Mouse (Mus musculus) erythroblast, embryonic 14.5 days (primary cell): ENCODE results near the gene Vegfb. TPM values are rescaled to one million over a fixed set of nuclear protein-coding genes. Genes with fewer than 3 reads are reported as not detected.

Source experiments
- H3K27me3 ChIP-seq: 2 replicates; pipeline ENCODE4 v1.6.1; 2012; ENCODE audit warnings: inconsistent platforms; ENCODE audit not compliant: control insufficient read depth
- H3K36me3 ChIP-seq: 2 replicates; pipeline ENCODE4 v1.6.1; 2012; ENCODE audit warnings: mild to moderate bottlenecking, inconsistent platforms; ENCODE audit not compliant: control insufficient read depth
- H3K4me1 ChIP-seq: 2 replicates; pipeline ENCODE4 v1.6.1; 2012; ENCODE audit warnings: inconsistent platforms; ENCODE audit not compliant: control insufficient read depth
- H3K4me3 ChIP-seq: replicated peaks from 2 replicates; pipeline ENCODE3; 2012; ENCODE audit warnings: moderate library complexity, mild to moderate bottlenecking, inconsistent platforms
- H3K9me3 ChIP-seq: 2 replicates; pipeline ENCODE4 v1.6.1; 2012; ENCODE audit warnings: low read length, inconsistent platforms, mixed read lengths; ENCODE audit not compliant: control insufficient read depth
- GATA1 ChIP-seq: IDR thresholded peaks from 2 replicates; pipeline ENCODE4 v1.6.1; 2012; ENCODE audit warnings: low read length, inconsistent platforms, mixed read lengths
- TAL1 ChIP-seq: IDR thresholded peaks from 3 replicates; pipeline ENCODE4 v1.6.1; 2012; ENCODE audit warnings: low read length, inconsistent platforms, mixed read lengths
- polyA plus RNA-seq: library from polyadenylated mRNA; stranded (reverse); fragments of >175 nt; gene quantifications from 2 replicates; pipeline ENCODE4 v1.2.3, GENCODE M21; 2012

The Vegfb gene
- polyA plus RNA-seq, 1 experiment = 2.3 TPM

- H3K9me3 ChIP-seq = no peaks in the 10 kb centered on the region
- H3K4me1 ChIP-seq = peaks cover 48% of the 10 kb centered on the region
- TF ChIP-seq GATA1 (no peak), TAL1 (no peak)
- peaks cover 83% of the 10 kb centered on the region for H3K36me3 ChIP-seq
- no peaks in the 10 kb centered on the region for H3K27me3 ChIP-seq
- no peak overlapping the region for H3K4me3 ChIP-seq
Measured at GRCm38 (mm10) chr19:7013984-7014383, 26.5 kb upstream of the Vegfb start.

- no peak overlapping the region for H3K4me3 ChIP-seq
- H3K4me1 ChIP-seq = peaks cover 34% of the 10 kb centered on the region
- no peak for TF ChIP-seq TAL1
- TF ChIP-seq GATA1 = no peak
- H3K9me3 ChIP-seq = no peaks in the 10 kb centered on the region
- H3K27me3 ChIP-seq = no peaks in the 10 kb centered on the region
- H3K36me3 ChIP-seq = peaks cover 80% of the 10 kb centered on the region
Measured at GRCm38 (mm10) chr19:7012426-7012825, 25.0 kb upstream of the Vegfb start.

- no peak for TF ChIP-seq TAL1
- no peak for TF ChIP-seq GATA1
- H3K36me3 ChIP-seq = peaks cover 77% of the 10 kb centered on the region
- no peak overlapping the region for H3K4me3 ChIP-seq
- no peaks in the 10 kb centered on the region for H3K9me3 ChIP-seq
- no peaks in the 10 kb centered on the region for H3K27me3 ChIP-seq
- peaks cover 4% of the 10 kb centered on the region for H3K4me1 ChIP-seq
Measured at GRCm38 (mm10) chr19:7006892-7007593, 19.6 kb upstream of the Vegfb start.

GRCm38 (mm10) chr19:6999360-7000063 is 12.1 kb upstream of the Vegfb start:
- Histone ChIP-seq H3K36me3 (peaks cover 76% of the 10 kb centered on the region), H3K9me3 (no peaks in the 10 kb centered on the region), H3K4me3 (no peak overlapping the region), H3K4me1 (peaks cover 39% of the 10 kb centered on the region), H3K27me3 (no peaks in the 10 kb centered on the region)
- TF ChIP-seq TAL1 (no peak), GATA1 (no peak)

- Histone ChIP-seq H3K4me3 (no peak overlapping the region), H3K4me1 (peaks cover 52% of the 10 kb centered on the region), H3K36me3 (peaks cover 60% of the 10 kb centered on the region), H3K9me3 (no peaks in the 10 kb centered on the region), H3K27me3 (no peaks in the 10 kb centered on the region)
- TF ChIP-seq TAL1 (no peak), GATA1 (no peak)
Measured at GRCm38 (mm10) chr19:6997721-6998290, 10.4 kb upstream of the Vegfb start.

GRCm38 (mm10) chr19:6996006-6996405 is 8.6 kb upstream of the Vegfb start, which contains the start of the genes Nudt22 and Trpt1:
Gene Nudt22 (minus strand): TSS chr19:6996117.
Gene Trpt1 (plus strand): TSS chr19:6996131.
- H3K4me3 ChIP-seq = peak within 1 kb of the TSS; percentile 71
- H3K27me3 ChIP-seq = no peaks in the 10 kb centered on the region
- no peaks in the 10 kb centered on the region for H3K9me3 ChIP-seq
- H3K4me1 ChIP-seq = peaks cover 64% of the 10 kb centered on the region
- peaks cover 42% of the 10 kb centered on the region for H3K36me3 ChIP-seq
- TF ChIP-seq TAL1 (no peak), GATA1 (no peak)

GRCm38 (mm10) chr19:6995255-6995991 is 8.0 kb upstream of the Vegfb start:
- no peak for TF ChIP-seq TAL1
- TF ChIP-seq GATA1 = no peak
- Histone ChIP-seq H3K4me3 (peak overlapping the region; percentile 71), H3K4me1 (peaks cover 66% of the 10 kb centered on the region), H3K36me3 (peaks cover 37% of the 10 kb centered on the region), H3K27me3 (no peaks in the 10 kb centered on the region), H3K9me3 (no peaks in the 10 kb centered on the region)

- Histone ChIP-seq H3K4me1 (peaks cover 69% of the 10 kb centered on the region), H3K27me3 (no peaks in the 10 kb centered on the region), H3K4me3 (no peak overlapping the region), H3K36me3 (peaks cover 30% of the 10 kb centered on the region), H3K9me3 (no peaks in the 10 kb centered on the region)
- no peak for TF ChIP-seq GATA1
- TF ChIP-seq TAL1 = no peak
Measured at GRCm38 (mm10) chr19:6994489-6994888, 7.0 kb upstream of the Vegfb start.

- H3K4me3 ChIP-seq = no peak overlapping the region
- TF ChIP-seq TAL1 = no peak
- no peak for TF ChIP-seq GATA1
- H3K9me3 ChIP-seq = no peaks in the 10 kb centered on the region
- peaks cover 28% of the 10 kb centered on the region for H3K36me3 ChIP-seq
- peaks cover 64% of the 10 kb centered on the region for H3K4me1 ChIP-seq
- H3K27me3 ChIP-seq = no peaks in the 10 kb centered on the region
Measured at GRCm38 (mm10) chr19:6994002-6994401, 6.6 kb upstream of the Vegfb start.
